Mouse (Mus musculus) kidney, adult 2 months (tissue): ENCODE measurements around the gene Fcgr2b. TPM values are rescaled to one million over a fixed set of nuclear protein-coding genes. Genes with fewer than 3 reads are reported as not detected.

ENCODE experiments used
- DNase-seq: peaks from one replicate; pipeline ENCODE4 v3.0.0; 2021
- H3K27ac ChIP-seq: fragments of 200-500 bp; 2 replicates; pipeline ENCODE4 v1.5.1; 2012; ENCODE audit warnings: low read depth, low read length, control low read depth, inconsistent platforms; ENCODE audit not compliant: insufficient read depth
- H3K27me3 ChIP-seq: fragments of 200-500 bp; replicated peaks from 2 replicates; pipeline ENCODE4 v1.6.1; 2012; ENCODE audit warnings: mild to moderate bottlenecking, moderate library complexity, low read length, inconsistent platforms; ENCODE audit not compliant: control insufficient read depth, insufficient read depth
- H3K36me3 ChIP-seq: fragments of 200-500 bp; 2 replicates; pipeline ENCODE4 v1.6.1; 2012; ENCODE audit warnings: mild to moderate bottlenecking, moderate library complexity, low read length, inconsistent platforms; ENCODE audit not compliant: control insufficient read depth, insufficient read depth
- H3K4me1 ChIP-seq: fragments of 200-500 bp; 2 replicates; pipeline ENCODE4 v1.6.1; 2011; ENCODE audit warnings: low read length; ENCODE audit not compliant: control insufficient read depth, insufficient read depth
- H3K4me3 ChIP-seq: fragments of 200-500 bp; 2 replicates; pipeline ENCODE4 v1.5.1; 2011; ENCODE audit warnings: mild to moderate bottlenecking, low read depth, low read length, control low read depth; ENCODE audit not compliant: insufficient read depth
- CTCF ChIP-seq: fragments of 200-500 bp; conservative IDR thresholded peaks from 2 replicates; pipeline ENCODE4 v1.5.1; 2011; ENCODE audit warnings: low read depth, mild to moderate bottlenecking, control low read depth, low read length, moderate library complexity, mixed read lengths; ENCODE audit not compliant: insufficient read depth, insufficient read length
- POLR2A ChIP-seq: fragments of 200-500 bp; IDR thresholded peaks from one replicate; pipeline ENCODE4 v1.6.1; 2011; ENCODE audit warnings: low read depth, low read length, control low read depth
- WGBS: fragments of 180-500 bp; shearing (Covaris S2); methylation state at CpG from one replicate; pipeline ENCODE4 v1.1.7; 2018; 5-methylcytosine and 5-hydroxymethylcytosine counted together
- polyA plus RNA-seq: library from polyadenylated mRNA; depleted of rRNA; stranded (reverse); fragments of >200 nt; gene quantifications from 2 replicates; pipeline ENCODE4 v1.2.3, GENCODE M21; 2012

Gene Fcgr2b
- polyA plus RNA-seq, 1 experiment = 64.6 TPM

DNA sequence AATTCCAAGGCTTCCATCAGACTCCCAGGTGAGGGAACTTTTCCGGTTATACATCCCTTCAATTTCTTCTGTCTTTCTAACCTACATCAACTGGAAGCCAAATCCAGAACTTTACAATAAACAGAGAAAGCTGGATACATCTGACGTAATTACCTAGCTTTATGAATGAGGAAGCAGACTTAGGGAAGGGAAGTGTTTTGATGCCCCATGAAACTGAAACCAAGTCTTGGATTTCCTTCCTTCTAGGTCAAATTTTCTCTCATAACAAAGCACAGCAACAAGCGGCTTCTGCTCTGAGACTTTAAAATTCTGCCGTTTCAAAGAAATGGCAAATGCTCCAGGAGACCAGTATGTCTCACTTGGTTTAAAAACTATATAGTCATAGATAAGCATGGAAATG, 30.0 kb upstream of the Fcgr2b start:
- DNase-seq = no peak
- no peaks in the 10 kb centered on the region for H3K27me3 ChIP-seq
- TF ChIP-seq POLR2A (no peak), CTCF (no peak)
- H3K4me3 ChIP-seq = no peak overlapping the region
- 77% methylated on average over 4 of the region's 4 CpGs for WGBS
- no peak overlapping the region for H3K27ac ChIP-seq
- no peaks in the 10 kb centered on the region for H3K36me3 ChIP-seq
- H3K4me1 ChIP-seq = no peaks in the 10 kb centered on the region

- Histone ChIP-seq H3K27ac (no peak overlapping the region), H3K36me3 (no peaks in the 10 kb centered on the region), H3K4me1 (no peaks in the 10 kb centered on the region), H3K27me3 (no peaks in the 10 kb centered on the region), H3K4me3 (no peak overlapping the region)
- TF ChIP-seq POLR2A (no peak), CTCF (no peak)
- DNase-seq = no peak
These were observed 29.2 kb upstream of the Fcgr2b start for GRCm38 (mm10) chr1:171005586-171005985.

GRCm38 (mm10) chr1:171005081-171005480, 28.7 kb upstream of the Fcgr2b start:
- no peak for DNase-seq
- 70% methylated on average over 6 of the region's 6 CpGs for WGBS
- TF ChIP-seq POLR2A = no peak
- no peak for TF ChIP-seq CTCF

GRCm38 (mm10) chr1:170999811-171000210, 23.5 kb upstream of the Fcgr2b start:
- H3K36me3 ChIP-seq = no peaks in the 10 kb centered on the region
- no peak for TF ChIP-seq CTCF
- no peak for TF ChIP-seq POLR2A
- no peak overlapping the region for H3K27ac ChIP-seq
- H3K27me3 ChIP-seq = no peaks in the 10 kb centered on the region
- H3K4me3 ChIP-seq = no peak overlapping the region
- DNase-seq = no peak
- no peaks in the 10 kb centered on the region for H3K4me1 ChIP-seq

More at GRCm38 (mm10) chr1:171005081-171005480, 28.7 kb upstream of the Fcgr2b start:
- Histone ChIP-seq H3K4me3 (no peak overlapping the region), H3K4me1 (no peaks in the 10 kb centered on the region), H3K27ac (no peak overlapping the region), H3K36me3 (no peaks in the 10 kb centered on the region), H3K27me3 (no peaks in the 10 kb centered on the region)

DNA sequence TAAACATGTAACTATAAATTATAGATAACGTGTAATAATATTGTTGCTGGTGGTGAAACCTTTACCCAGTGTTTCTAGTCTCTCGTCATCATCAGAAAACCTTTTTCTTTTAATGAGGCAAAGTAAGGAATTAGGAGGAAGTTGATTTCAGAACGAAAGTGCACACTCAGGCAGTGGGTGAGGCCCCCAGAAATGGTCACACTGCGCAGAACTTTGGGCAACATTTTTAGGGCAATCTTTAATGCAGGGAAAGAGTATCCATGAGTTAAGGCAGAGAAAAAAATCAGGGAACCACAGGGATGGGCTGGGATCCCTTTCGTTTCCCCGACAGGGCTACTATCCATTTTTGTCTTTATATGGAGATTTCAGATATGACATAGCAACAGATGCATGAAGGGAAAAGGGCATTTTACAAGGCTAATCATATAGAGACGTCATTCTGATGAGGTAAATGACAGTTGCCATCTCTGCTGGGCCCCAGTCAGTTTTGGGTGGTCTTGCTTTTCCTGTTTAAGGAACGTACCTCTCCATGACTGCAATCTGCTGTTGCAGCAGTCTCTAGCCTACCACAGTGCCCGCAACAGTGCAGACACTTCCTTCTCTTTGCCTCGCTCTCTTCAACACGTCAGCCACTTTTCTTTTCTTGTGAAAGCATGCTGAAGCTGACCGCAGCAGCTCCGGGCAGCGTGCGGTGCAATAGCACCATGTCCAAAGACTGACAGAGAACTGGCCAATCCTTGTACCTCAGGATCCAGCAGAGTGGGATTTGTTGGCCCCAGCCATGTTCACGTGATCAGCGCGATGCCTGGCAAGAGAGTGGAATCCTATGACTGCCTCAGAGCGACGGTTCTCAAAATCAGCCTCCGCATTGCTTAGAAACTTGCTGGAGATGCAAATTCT, 21.7 kb upstream of the Fcgr2b start:
- Histone ChIP-seq H3K36me3 (no peaks in the 10 kb centered on the region), H3K4me1 (no peaks in the 10 kb centered on the region), H3K4me3 (no peak overlapping the region), H3K27me3 (no peaks in the 10 kb centered on the region), H3K27ac (no peak overlapping the region; the same call in 1 of the 2 replicates)
- TF ChIP-seq CTCF (no peak), POLR2A (no peak)
- peak; percentile 42 for DNase-seq
- WGBS = 56% methylated on average over 21 of the region's 21 CpGs

DNA sequence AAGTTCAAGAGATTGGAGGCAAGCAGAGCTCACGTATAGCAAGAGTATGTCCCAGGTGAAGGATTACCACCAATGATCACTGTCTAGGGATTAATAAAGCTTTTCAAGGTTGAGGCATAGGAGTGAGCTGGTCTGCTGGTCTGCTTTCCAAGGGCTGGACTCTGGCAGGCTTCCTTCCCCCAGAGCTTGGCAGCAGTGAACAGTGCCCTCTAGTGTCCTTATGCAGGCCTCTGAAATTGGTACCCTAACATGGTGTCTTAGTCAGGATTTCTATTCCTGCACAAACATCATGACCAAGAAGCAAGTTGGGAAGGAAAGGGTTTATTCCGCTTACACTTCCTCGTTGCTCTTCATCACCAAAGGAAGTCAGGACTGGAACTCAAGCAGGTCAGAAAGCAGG, 20.4 kb upstream of the Fcgr2b start:
- H3K27me3 ChIP-seq = no peaks in the 10 kb centered on the region
- H3K36me3 ChIP-seq = no peaks in the 10 kb centered on the region
- no peak overlapping the region for H3K27ac ChIP-seq
- WGBS = 35% methylated on average over 3 of the region's 3 CpGs
- H3K4me3 ChIP-seq = no peak overlapping the region
- H3K4me1 ChIP-seq = no peaks in the 10 kb centered on the region
- TF ChIP-seq CTCF (peak; percentile 86), POLR2A (no peak)
- DNase-seq = peak; percentile 75

DNA sequence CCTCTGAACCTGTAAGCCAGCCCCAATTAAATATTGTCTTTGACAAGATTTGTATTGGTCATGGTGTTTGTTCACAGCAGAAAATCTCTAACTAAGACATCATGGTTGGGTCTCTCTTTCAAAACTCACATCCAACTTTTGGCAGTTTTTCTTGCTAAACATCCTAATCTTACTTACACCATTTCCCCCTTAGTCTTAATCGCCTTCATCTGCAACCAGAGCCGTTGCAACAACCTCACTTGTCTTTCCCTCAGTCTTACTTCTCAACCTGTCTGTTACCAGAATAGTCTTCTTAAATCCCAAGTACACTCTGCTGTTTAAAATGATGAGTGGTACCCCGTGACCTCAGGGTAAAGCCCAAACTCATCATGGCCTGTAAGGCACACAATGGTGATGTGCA, 19.7 kb upstream of the Fcgr2b start:
- DNase-seq = no peak
- H3K27me3 ChIP-seq = no peaks in the 10 kb centered on the region
- H3K27ac ChIP-seq = no peak overlapping the region
- no peak overlapping the region for H3K4me3 ChIP-seq
- H3K4me1 ChIP-seq = no peaks in the 10 kb centered on the region
- H3K36me3 ChIP-seq = no peaks in the 10 kb centered on the region
- 80% methylated on average over 3 of the region's 3 CpGs for WGBS
- TF ChIP-seq CTCF = no peak
- TF ChIP-seq POLR2A = no peak
